Mouse (Mus musculus) frontal cortex, adult (tissue): Measurements from ENCODE around the gene Ptpn20.

Source experiments
- ATAC-seq: cut with Nextera tagmentation; 2 replicates; pipeline ENCODE4 v1.9.2; 2017; ENCODE audit warnings: mild to moderate bottlenecking, moderate library complexity, mixed read lengths; ENCODE audit not compliant: low TSS enrichment

The Ptpn20 gene

GRCm38 (mm10) chr14:33673350-33674087 lies 84.5 kb downstream of the Ptpn20 start:
- peak; percentile 93 for ATAC-seq

DNA sequence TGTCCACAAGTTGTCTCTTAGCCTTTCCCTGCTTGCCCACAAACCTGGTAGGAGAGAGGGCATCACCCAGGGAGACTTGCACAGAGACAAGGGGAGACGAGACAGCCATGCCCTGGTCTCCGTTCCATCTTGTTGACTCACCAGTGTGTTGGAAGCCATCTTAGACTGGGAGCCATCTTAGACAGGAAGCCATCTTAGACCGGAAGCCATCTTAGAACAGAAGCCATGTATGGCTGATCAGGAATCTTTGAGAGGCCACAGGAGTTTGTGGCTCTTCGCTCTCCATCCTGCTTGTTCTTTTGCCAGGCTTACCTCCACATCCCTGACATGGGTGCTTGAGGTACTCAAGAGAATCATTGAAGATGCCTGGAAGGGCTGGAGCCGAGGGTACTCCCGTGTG lies 89.0 kb downstream of the Ptpn20 start:
- no peak for ATAC-seq

DNA sequence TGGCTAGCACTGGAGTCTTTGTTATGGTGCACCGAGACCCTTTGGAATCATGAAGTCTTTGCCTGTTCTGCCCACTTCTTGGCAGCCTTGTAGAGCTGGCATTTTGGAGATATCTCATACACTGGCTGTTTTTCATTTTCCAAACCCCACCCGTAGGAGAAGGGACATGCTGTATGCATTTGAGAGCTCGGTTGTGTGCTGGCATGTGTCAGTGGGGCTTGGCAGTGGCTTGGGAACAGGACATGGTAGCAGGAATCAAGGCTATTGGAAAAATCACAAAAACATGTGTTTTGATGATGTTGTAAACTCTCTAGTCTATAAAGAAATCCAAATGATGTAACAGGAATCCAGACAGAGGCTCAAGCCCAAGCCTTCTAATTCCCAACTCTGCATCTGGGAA lies 89.7 kb downstream of the Ptpn20 start:
- no peak for ATAC-seq

GRCm38 (mm10) chr14:33680621-33681020 lies 91.6 kb downstream of the Ptpn20 start:
- ATAC-seq = no peak

- no peak for ATAC-seq
Measured at GRCm38 (mm10) chr14:33682768-33683167, 93.8 kb downstream of the Ptpn20 start.

GRCm38 (mm10) chr14:33683701-33684100 lies 94.7 kb downstream of the Ptpn20 start:
- peak; percentile 55; the same call in 1 of the 2 replicates for ATAC-seq

DNA sequence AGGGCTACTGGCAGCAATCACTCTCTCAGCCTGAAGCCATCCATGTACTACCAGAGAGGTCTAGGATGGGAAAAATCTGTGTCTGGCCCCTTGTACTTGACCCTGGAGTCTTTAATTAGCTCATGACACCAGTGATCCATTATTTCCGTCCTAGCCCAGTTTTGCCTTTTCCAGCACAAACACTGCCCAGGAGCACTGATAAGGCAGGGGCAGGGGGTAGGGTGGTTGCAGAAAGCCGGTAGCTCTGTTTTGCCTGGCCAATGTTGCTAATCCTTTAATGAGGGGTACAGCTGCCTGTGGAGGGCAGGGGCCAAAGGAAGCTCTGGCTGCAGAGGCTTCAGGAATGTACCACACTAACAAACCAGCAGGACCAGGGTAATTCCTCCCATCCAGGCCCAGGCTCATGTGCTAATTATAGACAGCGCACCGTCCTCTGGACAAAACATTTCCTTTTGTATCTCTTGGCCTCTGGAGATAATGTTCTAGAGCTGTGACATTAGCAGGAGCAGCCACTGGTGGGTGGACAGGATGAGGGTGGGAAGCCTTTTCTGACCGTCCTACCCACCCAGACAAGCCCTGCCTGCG lies 98.5 kb downstream of the Ptpn20 start:
- ATAC-seq = no peak

DNA sequence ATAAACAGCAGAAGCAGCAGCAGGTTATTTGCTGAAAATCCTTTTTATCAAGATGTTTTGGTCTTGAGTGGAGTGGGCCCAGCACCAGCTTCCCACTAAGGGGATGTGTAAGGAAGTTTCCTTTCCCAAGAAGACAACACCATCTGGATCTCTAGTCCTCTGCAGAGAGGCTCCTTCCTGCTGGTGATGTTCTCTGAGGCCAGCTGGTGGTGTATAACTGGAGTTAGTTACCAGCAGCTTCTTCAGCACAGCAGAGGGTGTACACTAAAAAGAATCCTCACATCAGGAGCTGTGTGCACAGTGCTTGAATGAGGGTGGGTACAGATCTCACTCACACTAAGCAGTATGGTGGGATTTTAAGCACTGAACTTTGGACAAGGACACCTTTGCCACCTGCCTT lies 100.0 kb downstream of the Ptpn20 start:
- peak; percentile 98 for ATAC-seq
